Mouse (Mus musculus) embryonic facial prominence, embryonic 15.5 days (tissue): Measurements from ENCODE around the gene Gstt2. TPM values are rescaled to one million over a fixed set of nuclear protein-coding genes. Genes with fewer than 3 reads are reported as not detected.
"Not testable (repeated sequence)": the region's sequence is repeated elsewhere in the genome, so short reads cannot be mapped to it uniquely, and the experiment has no call there.

Source experiments
- ATAC-seq: fragments of 200-750 bp; cut with Nextera tagmentation; 2 replicates; pipeline ENCODE4 v1.8.0; 2017; ENCODE audit warnings: low read depth, moderate TSS enrichment; ENCODE audit not compliant: insufficient number of reproducible peaks, low FRiP score, low TSS enrichment
- H3K27ac ChIP-seq: fragments of 300-500 bp; sonication (generic); replicated peaks from 2 replicates; pipeline ENCODE4 v1.5.1; 2015; ENCODE audit warnings: mild to moderate bottlenecking, inconsistent platforms
- H3K27me3 ChIP-seq: fragments of 300-500 bp; sonication (generic); 2 replicates; pipeline ENCODE4 v1.6.1; 2015; ENCODE audit warnings: inconsistent platforms
- H3K36me3 ChIP-seq: fragments of 300-500 bp; sonication (generic); 2 replicates; pipeline ENCODE4 v1.6.1; 2015; ENCODE audit warnings: mild to moderate bottlenecking, inconsistent platforms
- H3K4me1 ChIP-seq: fragments of 300-500 bp; sonication (generic); 2 replicates; pipeline ENCODE4 v1.6.1; 2015; ENCODE audit warnings: inconsistent platforms
- H3K4me2 ChIP-seq: fragments of 300-500 bp; sonication (generic); replicated peaks from 2 replicates; pipeline ENCODE4 v1.6.1; 2015; ENCODE audit warnings: mild to moderate bottlenecking, inconsistent platforms
- H3K4me3 ChIP-seq: fragments of 300-500 bp; sonication (generic); replicated peaks from 2 replicates; pipeline ENCODE4 v1.5.1; 2015; ENCODE audit warnings: mild to moderate bottlenecking, inconsistent platforms
- H3K9ac ChIP-seq: fragments of 300-500 bp; sonication (generic); 2 replicates; pipeline ENCODE4 v1.6.1; 2015; ENCODE audit warnings: inconsistent platforms
- H3K9me3 ChIP-seq: fragments of 300-500 bp; sonication (generic); replicated peaks from 2 replicates; pipeline ENCODE4 v1.6.1; 2016; ENCODE audit warnings: inconsistent platforms
- WGBS: fragments of 180-500 bp; shearing (Covaris S2); methylation state at CpG from one replicate; pipeline ENCODE4 v1.1.7; 2015; 5-methylcytosine and 5-hydroxymethylcytosine counted together
- polyA plus RNA-seq: library from polyadenylated mRNA; unstranded; fragments of >200 nt; fragmentation: Nextera tagmentation; extraction: Ambion mirVana; gene quantifications from 2 replicates; pipeline ENCODE4 v1.2.1, GENCODE M21; 2015

Gene Gstt2
- polyA plus RNA-seq, 1 experiment from 2014 or later, result 9.0 TPM

DNA sequence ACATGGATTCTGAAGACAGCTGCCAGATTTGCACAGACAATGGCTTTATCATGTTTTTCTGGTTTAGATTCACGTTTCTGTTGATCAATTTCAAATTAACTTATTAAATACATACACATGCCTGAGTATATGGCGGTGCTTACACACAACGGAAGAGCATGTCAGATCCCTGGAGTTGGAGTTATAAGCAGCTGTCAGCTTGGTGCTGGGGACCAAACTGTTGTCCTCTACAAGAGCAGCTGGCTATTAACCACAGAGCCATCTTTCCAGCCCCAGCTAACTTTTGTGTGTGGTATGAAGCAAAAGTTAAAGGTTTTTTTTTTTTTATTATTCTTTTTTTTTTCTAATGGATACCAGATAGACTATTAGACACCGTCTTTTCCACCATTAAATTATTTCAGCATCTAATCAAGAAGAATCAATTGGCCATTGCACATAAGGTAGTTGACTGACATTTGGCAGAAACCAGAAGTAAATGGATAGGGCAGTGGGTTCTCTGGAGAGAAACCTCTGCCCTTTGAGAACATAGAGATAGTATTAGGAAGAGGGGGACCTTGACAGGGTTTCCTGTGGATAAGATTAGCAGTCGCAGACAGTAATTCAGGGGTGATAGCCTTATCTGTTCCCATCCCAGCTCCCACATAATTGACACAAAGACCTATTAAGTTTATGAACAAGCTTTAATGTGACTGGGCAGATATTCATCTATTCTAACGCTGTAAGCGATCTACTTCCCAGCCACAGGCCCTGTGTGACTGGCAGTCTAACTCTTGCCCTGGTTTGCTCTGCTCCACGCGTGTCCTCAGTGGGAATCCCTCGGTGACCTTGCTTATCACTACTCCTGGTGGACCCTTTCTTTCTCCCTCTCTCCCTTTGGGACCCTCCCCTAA, 35.0 kb upstream of the Gstt2 start:
- H3K4me2 ChIP-seq, result peak overlapping the region; percentile 59
- H3K27ac ChIP-seq, result peak overlapping the region; percentile 65; the same call in 1 of the 2 replicates
- no peaks in the 10 kb centered on the region for H3K36me3 ChIP-seq
- WGBS, result 30% methylated on average over 10 of the region's 10 CpGs
- H3K27me3 ChIP-seq, result no peaks in the 10 kb centered on the region
- no peaks in the 10 kb centered on the region for H3K9me3 ChIP-seq
- H3K9ac ChIP-seq, result no peak overlapping the region
- H3K4me3 ChIP-seq, result peak overlapping the region; percentile 41
- no peak for ATAC-seq
- peaks cover 18% of the 10 kb centered on the region for H3K4me1 ChIP-seq

GRCm38 (mm10) chr10:75861587-75861986, 24.4 kb upstream of the Gstt2 start:
- H3K27ac ChIP-seq, result no peak overlapping the region
- H3K36me3 ChIP-seq, result peaks cover 8% of the 10 kb centered on the region
- no peak overlapping the region for H3K9ac ChIP-seq
- H3K4me3 ChIP-seq, result no peak overlapping the region
- H3K4me2 ChIP-seq, result no peak overlapping the region
- 75% methylated on average over 5 of the region's 5 CpGs for WGBS
- H3K4me1 ChIP-seq, result peaks cover 25% of the 10 kb centered on the region
- H3K27me3 ChIP-seq, result no peaks in the 10 kb centered on the region
- ATAC-seq, result no peak
- H3K9me3 ChIP-seq, result no peaks in the 10 kb centered on the region

GRCm38 (mm10) chr10:75860746-75861145, 23.5 kb upstream of the Gstt2 start:
- H3K36me3 ChIP-seq, result peaks cover 8% of the 10 kb centered on the region
- H3K27ac ChIP-seq, result peak overlapping the region; percentile 94
- H3K9ac ChIP-seq, result no peak overlapping the region
- peak overlapping the region; percentile 57 for H3K4me2 ChIP-seq
- 31% methylated on average over 7 of the region's 7 CpGs for WGBS
- no peak for ATAC-seq
- H3K9me3 ChIP-seq, result no peaks in the 10 kb centered on the region
- peaks cover 25% of the 10 kb centered on the region for H3K4me1 ChIP-seq
- H3K27me3 ChIP-seq, result no peaks in the 10 kb centered on the region
- H3K4me3 ChIP-seq, result no peak overlapping the region; the same call in 1 of the 2 replicates

GRCm38 (mm10) chr10:75859786-75860470, 22.7 kb upstream of the Gstt2 start, which contains the start of gene Mif:
Gene Mif, minus strand, starts transcription at chr10:75860240.
- ATAC-seq, result peak; percentile 95
- Histone ChIP-seq H3K27ac (peak within 1 kb of the TSS; percentile 94), H3K4me1 (peaks cover 25% of the 10 kb centered on the region), H3K4me2 (peak within 1 kb of the TSS; percentile 57), H3K4me3 (peak within 1 kb of the TSS; percentile 77), H3K9ac (peak within 1 kb of the TSS; percentile 92)
- not testable (repeated sequence) for H3K9me3 ChIP-seq, H3K36me3 ChIP-seq, H3K27me3 ChIP-seq
- under 1% methylated on average over 43 of the region's 46 CpGs for WGBS

- Histone ChIP-seq H3K9me3 (no peaks in the 10 kb centered on the region), H3K27me3 (no peaks in the 10 kb centered on the region), H3K36me3 (peaks cover 8% of the 10 kb centered on the region), H3K4me3 (peak overlapping the region; percentile 77), H3K9ac (peak overlapping the region; percentile 18; the same call in 1 of the 2 replicates), H3K4me1 (peaks cover 25% of the 10 kb centered on the region), H3K4me2 (peak overlapping the region; percentile 57), H3K27ac (peak overlapping the region; percentile 94)
- ATAC-seq, result peak; percentile 40
- 2% methylated on average over 27 of the region's 27 CpGs for WGBS
These were observed 22.0 kb upstream of the Gstt2 start for GRCm38 (mm10) chr10:75859107-75859746.

GRCm38 (mm10) chr10:75857598-75857997, 20.4 kb upstream of the Gstt2 start:
- Histone ChIP-seq H3K27me3 (no peaks in the 10 kb centered on the region), H3K27ac (no peak overlapping the region), H3K9ac (no peak overlapping the region), H3K9me3 (no peaks in the 10 kb centered on the region), H3K4me3 (no peak overlapping the region), H3K4me1 (peaks cover 25% of the 10 kb centered on the region), H3K36me3 (peaks cover 8% of the 10 kb centered on the region), H3K4me2 (no peak overlapping the region)
- no peak for ATAC-seq
- 89% methylated on average over 4 of the region's 4 CpGs for WGBS

- Histone ChIP-seq H3K4me2 (no peak overlapping the region), H3K27ac (no peak overlapping the region), H3K36me3 (peaks cover 8% of the 10 kb centered on the region), H3K27me3 (no peaks in the 10 kb centered on the region), H3K9ac (no peak overlapping the region), H3K4me3 (no peak overlapping the region), H3K9me3 (no peaks in the 10 kb centered on the region), H3K4me1 (peaks cover 25% of the 10 kb centered on the region)
- WGBS, result 75% methylated on average over 3 of the region's 3 CpGs
- no peak for ATAC-seq
These were observed 19.8 kb upstream of the Gstt2 start for GRCm38 (mm10) chr10:75856976-75857375.

GRCm38 (mm10) chr10:75856155-75856907, 19.1 kb upstream of the Gstt2 start:
- no peaks in the 10 kb centered on the region for H3K27me3 ChIP-seq
- H3K4me3 ChIP-seq, result no peak overlapping the region
- no peak overlapping the region for H3K27ac ChIP-seq
- no peak for ATAC-seq
- H3K36me3 ChIP-seq, result peaks cover 8% of the 10 kb centered on the region
- no peak overlapping the region for H3K9ac ChIP-seq
- H3K9me3 ChIP-seq, result no peaks in the 10 kb centered on the region
- H3K4me1 ChIP-seq, result peaks cover 31% of the 10 kb centered on the region
- no peak overlapping the region for H3K4me2 ChIP-seq
- 76% methylated on average over 11 of the region's 11 CpGs for WGBS

- Histone ChIP-seq H3K27me3 (no peaks in the 10 kb centered on the region), H3K27ac (no peak overlapping the region), H3K9ac (no peak overlapping the region), H3K4me1 (peaks cover 33% of the 10 kb centered on the region), H3K4me3 (no peak overlapping the region), H3K9me3 (no peaks in the 10 kb centered on the region), H3K4me2 (no peak overlapping the region), H3K36me3 (peaks cover 8% of the 10 kb centered on the region)
- WGBS, result 88% methylated on average over 15 of the region's 15 CpGs
- no peak for ATAC-seq
These were observed 18.3 kb upstream of the Gstt2 start for GRCm38 (mm10) chr10:75855416-75855981.

DNA sequence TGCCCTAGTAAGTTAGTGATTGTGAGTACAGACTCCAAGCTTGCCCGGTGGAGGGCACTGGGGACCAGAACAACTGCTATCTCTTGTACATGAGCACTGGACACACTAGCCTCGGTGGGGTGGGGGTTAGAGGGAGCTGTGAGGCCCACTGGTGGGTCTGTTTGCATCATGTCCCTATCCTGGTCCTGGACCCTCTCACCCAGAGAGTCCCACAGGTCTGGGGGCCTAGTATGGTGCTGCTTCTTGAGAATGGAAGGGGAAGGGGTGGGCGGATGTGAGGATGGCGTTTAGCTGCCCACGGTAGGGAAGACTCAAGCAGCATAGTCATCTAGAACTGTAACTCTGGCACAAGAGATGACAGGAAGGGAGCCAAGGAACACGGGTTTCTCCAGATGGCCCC, 17.6 kb upstream of the Gstt2 start:
- Histone ChIP-seq H3K27ac (no peak overlapping the region), H3K4me3 (no peak overlapping the region), H3K9ac (no peak overlapping the region), H3K27me3 (no peaks in the 10 kb centered on the region), H3K9me3 (no peaks in the 10 kb centered on the region), H3K36me3 (peaks cover 8% of the 10 kb centered on the region), H3K4me2 (no peak overlapping the region), H3K4me1 (peaks cover 31% of the 10 kb centered on the region)
- WGBS, result 81% methylated on average over 6 of the region's 6 CpGs
- no peak for ATAC-seq
